ENCODE assay signal across 21 mouse cellular contexts in genomic region chr3:4974659-4975058, GRCm38 (mm10).
DNase-seq lines count a peak whose midpoint lies in the region; ATAC-seq and TF ChIP-seq lines count a peak whose summit lies in the region.
"Had no signal": no experiment of that assay in that cellular context is flagged by ENCODE, and none has a peak within 500 bp of the region (broad histone marks: within the 10 kb centered on the region; RNA-seq: fewer than 3 reads in every experiment).

No protein-coding gene starts in this region.

- H3K4me2 ChIP-seq in hindbrain, embryonic 11.5 days (replicated peaks; ENCODE audit: low read depth, low read length): no peak overlapping the region
- H3K4me2 ChIP-seq in midbrain, embryonic 12.5 days (replicated peaks): no peak overlapping the region
- H3K4me2 ChIP-seq in midbrain, postnatal 0 days (ENCODE audit: low read depth, low read length, poor library complexity, severe bottlenecking): no peak overlapping the region
- H3K4me2 ChIP-seq: embryonic facial prominence, embryonic 12.5 days; heart, embryonic 13.5 days had no signal

- H3K9me3 ChIP-seq in hindbrain, embryonic 11.5 days (ENCODE audit: control insufficient read depth, low read length): no peaks in the 10 kb centered on the region
- no peaks in the 10 kb centered on the region for H3K9me3 ChIP-seq in hindbrain, embryonic 10.5 days
- no peaks in the 10 kb centered on the region for H3K9me3 ChIP-seq in midbrain, embryonic 12.5 days
- H3K9me3 ChIP-seq in midbrain, postnatal 0 days (ENCODE audit: low read length): no peaks in the 10 kb centered on the region
- H3K9me3 ChIP-seq: embryonic facial prominence, embryonic 12.5 days; G1E; heart, embryonic 13.5 days had no signal

- no peaks in the 10 kb centered on the region for H3K27me3 ChIP-seq in hindbrain, embryonic 11.5 days (ENCODE audit: control insufficient read depth, insufficient read depth, low read length)
- H3K27me3 ChIP-seq in hindbrain, embryonic 10.5 days (ENCODE audit: insufficient read depth, poor library complexity, severe bottlenecking): no peaks in the 10 kb centered on the region
- no peaks in the 10 kb centered on the region for H3K27me3 ChIP-seq in midbrain, embryonic 12.5 days
- H3K27me3 ChIP-seq in midbrain, postnatal 0 days (ENCODE audit: insufficient read depth, low read length): no peaks in the 10 kb centered on the region
- H3K27me3 ChIP-seq: embryonic facial prominence, embryonic 12.5 days; heart, embryonic 13.5 days had no signal

- H3K27ac ChIP-seq in hindbrain, embryonic 11.5 days (ENCODE audit: low read depth, low read length): no peak overlapping the region
- H3K27ac ChIP-seq in hindbrain, embryonic 10.5 days: no peak overlapping the region
- H3K27ac ChIP-seq in midbrain, embryonic 12.5 days (replicated peaks): no peak overlapping the region
- H3K27ac ChIP-seq in midbrain, postnatal 0 days (ENCODE audit: low read depth, low read length): no peak overlapping the region
- H3K27ac ChIP-seq: embryonic facial prominence, embryonic 12.5 days; heart, embryonic 13.5 days; hindbrain, postnatal 0 days had no signal

- no peak for TF ChIP-seq CTCF in midbrain, postnatal 0 days (IDR thresholded peaks at IDR 0.05)

- peak; percentile 8 for DNase-seq in embryo, embryonic 10.5 days (ENCODE audit: low spot score)
- DNase-seq in embryo, embryonic 10 days (ENCODE audit: low spot score): no peak
- DNase-seq in hindbrain, embryonic 11.5 days (ENCODE audit: low spot score): peak; percentile 40
- DNase-seq in hindbrain, embryonic 10.5 days (ENCODE audit: low spot score): no peak
- DNase-seq in midbrain, postnatal 0 days (ENCODE audit: low spot score): no peak
- DNase-seq in spleen, postnatal 4 days (ENCODE audit: low spot score in 2 of 2): no peak
- DNase-seq: adrenal gland, adult 8-10 months; adrenal gland, postnatal 36 days; B cell, adult 2 months; cerebellum, adult 11 months; cerebellum, adult 8-10 months; cerebellum, postnatal 14 days; gastrocnemius, postnatal 36 days; heart, adult 11 months; heart, postnatal 36 days had no signal

- H3K9ac ChIP-seq in hindbrain, embryonic 11.5 days (ENCODE audit: low read depth, low read length): no peak overlapping the region
- H3K9ac ChIP-seq in midbrain, embryonic 12.5 days (replicated peaks): no peak overlapping the region
- H3K9ac ChIP-seq in midbrain, postnatal 0 days (replicated peaks; ENCODE audit: low read length, poor library complexity, severe bottlenecking): no peak overlapping the region
- H3K9ac ChIP-seq: embryonic facial prominence, embryonic 12.5 days; heart, embryonic 13.5 days had no signal

- no peak for ATAC-seq in hindbrain, embryonic 11.5 days (ENCODE audit: low FRiP score)
- ATAC-seq in midbrain, embryonic 12.5 days (ENCODE audit: low FRiP score, low read depth): 0 out of 2 replicates have a peak, but pooled peaks have one; percentile 47
- ATAC-seq in midbrain, postnatal 0 days (ENCODE audit: low FRiP score): no peak
- ATAC-seq: CD4-positive, CD25-positive, alpha-beta regulatory T cell, adult 4 months; hindbrain, postnatal 0 days had no signal

- no peak overlapping the region for H3K4me3 ChIP-seq in hindbrain, embryonic 11.5 days (ENCODE audit: low read depth, low read length)
- no peak overlapping the region for H3K4me3 ChIP-seq in hindbrain, embryonic 10.5 days
- no peak overlapping the region for H3K4me3 ChIP-seq in midbrain, embryonic 12.5 days
- no peak overlapping the region for H3K4me3 ChIP-seq in midbrain, postnatal 0 days (ENCODE audit: low read depth, low read length)
- H3K4me3 ChIP-seq: embryonic facial prominence, embryonic 12.5 days; heart, embryonic 13.5 days had no signal

- 9% methylated on average over 1 of the region's 1 CpGs for WGBS in hindbrain, embryonic 11.5 days
- 15% methylated on average over 1 of the region's 1 CpGs for WGBS in hindbrain, embryonic 10.5 days
- 6% methylated on average over 1 of the region's 1 CpGs for WGBS in midbrain, embryonic 12.5 days
- 7% methylated on average over 1 of the region's 1 CpGs for WGBS in midbrain, postnatal 0 days

- no peaks in the 10 kb centered on the region for H3K36me3 ChIP-seq in hindbrain, embryonic 11.5 days (ENCODE audit: control insufficient read depth, insufficient read depth, low read length)
- no peaks in the 10 kb centered on the region for H3K36me3 ChIP-seq in hindbrain, embryonic 10.5 days
- no peaks in the 10 kb centered on the region for H3K36me3 ChIP-seq in midbrain, embryonic 12.5 days
- no peaks in the 10 kb centered on the region for H3K36me3 ChIP-seq in midbrain, postnatal 0 days (ENCODE audit: insufficient read depth, low read length)
- H3K36me3 ChIP-seq: embryonic facial prominence, embryonic 12.5 days; G1E; heart, embryonic 13.5 days had no signal

- no peaks in the 10 kb centered on the region for H3K4me1 ChIP-seq in hindbrain, embryonic 11.5 days (replicated peaks; ENCODE audit: control insufficient read depth, insufficient read depth, low read length)
- no peaks in the 10 kb centered on the region for H3K4me1 ChIP-seq in hindbrain, embryonic 10.5 days (replicated peaks)
- H3K4me1 ChIP-seq in midbrain, embryonic 12.5 days: peaks cover 6% of the 10 kb centered on the region; the same call in 1 of the 2 replicates
- no peaks in the 10 kb centered on the region for H3K4me1 ChIP-seq in midbrain, postnatal 0 days (ENCODE audit: insufficient read depth, low read length)
- H3K4me1 ChIP-seq: embryonic facial prominence, embryonic 12.5 days; heart, embryonic 13.5 days had no signal

Comparison
In these comparisons a context has a peak if more than half of its experiments do, and no peak if none do; other contexts are left out.
1. DNase-seq: peak in embryo, embryonic 10.5 days (single experiment) and hindbrain, embryonic 11.5 days (single experiment); none in embryo, embryonic 10 days (single experiment), hindbrain, embryonic 10.5 days (single experiment), midbrain, postnatal 0 days (single experiment) and spleen, postnatal 4 days (0 of 2).